Mouse (Mus musculus) thymus, adult 2 months (tissue): ENCODE results near the gene Gm12185.
"Not testable (repeated sequence)": the region's sequence is repeated elsewhere in the genome, so short reads cannot be mapped to it uniquely, and the experiment has no call there.

Experiments used
- CTCF ChIP-seq: fragments of 200-500 bp; IDR thresholded peaks from 2 replicates; pipeline ENCODE4 v1.5.1; 2012; ENCODE audit warnings: mild to moderate bottlenecking, control low read depth, low read length, moderate library complexity, borderline replicate concordance; ENCODE audit not compliant: control insufficient read depth, poor library complexity, insufficient read depth; ENCODE audit errors: extremely low read depth
- POLR2A ChIP-seq: fragments of 200-500 bp; IDR thresholded peaks from 2 replicates; pipeline ENCODE4 v1.6.1; 2012; ENCODE audit warnings: mild to moderate bottlenecking, low read length, control low read depth, moderate library complexity; ENCODE audit not compliant: control insufficient read depth, poor library complexity, insufficient read depth; ENCODE audit errors: extremely low read depth

GRCm38 (mm10) chr11:48928068-48928467 lies 64.0 kb downstream of the Gm12185 start:
- TF ChIP-seq CTCF, POLR2A: not testable (repeated sequence)
